Mouse (Mus musculus): Measurements from ENCODE around the gene Ep400. TPM values are rescaled to one million over a fixed set of nuclear protein-coding genes. Genes with fewer than 3 reads are reported as not detected.

Gene Ep400
- total and polyA plus RNA-seq, 2 experiments from 2014 or later, result 38.5 to 67.2 TPM

- no peak for DNase-seq (ENCODE audit: low spot score)
- Histone ChIP-seq H3K4me3 (ENCODE audit: low read depth, low read length) (no peak overlapping the region), H3K4me2 (ENCODE audit: low read depth, low read length, poor library complexity, severe bottlenecking) (no peak overlapping the region), H3K9me3 (ENCODE audit: low read length) (no peaks in the 10 kb centered on the region), H3K27me3 (ENCODE audit: insufficient read depth, low read length) (no peaks in the 10 kb centered on the region), H3K4me1 (ENCODE audit: insufficient read depth, low read length) (no peaks in the 10 kb centered on the region), H3K9ac (replicated peaks; ENCODE audit: low read length, poor library complexity, severe bottlenecking) (no peak overlapping the region), H3K27ac (ENCODE audit: low read depth, low read length) (no peak overlapping the region), H3K36me3 (ENCODE audit: insufficient read depth, low read length) (peaks cover 31% of the 10 kb centered on the region)
- no peak for ATAC-seq (ENCODE audit: low FRiP score)
- WGBS, result 92% methylated on average over 2 of the region's 2 CpGs
- no peak for TF ChIP-seq CTCF (IDR thresholded peaks at IDR 0.05)
Measured at GRCm38 (mm10) chr5:110711455-110711854, 59.1 kb downstream of the Ep400 start.

- no peaks in the 10 kb centered on the region for H3K27me3 ChIP-seq (ENCODE audit: insufficient read depth, low read length)
- 85% methylated on average over 4 of the region's 4 CpGs for WGBS
- H3K27ac ChIP-seq (ENCODE audit: low read depth, low read length), result no peak overlapping the region
- no peaks in the 10 kb centered on the region for H3K4me1 ChIP-seq (ENCODE audit: insufficient read depth, low read length)
- DNase-seq (ENCODE audit: low spot score) (no peak), ATAC-seq (ENCODE audit: low FRiP score) (no peak)
- no peaks in the 10 kb centered on the region for H3K9me3 ChIP-seq (ENCODE audit: low read length)
- H3K4me3 ChIP-seq (ENCODE audit: low read depth, low read length), result no peak overlapping the region
- peaks cover 39% of the 10 kb centered on the region for H3K36me3 ChIP-seq (ENCODE audit: insufficient read depth, low read length)
- no peak overlapping the region for H3K9ac ChIP-seq (replicated peaks; ENCODE audit: low read length, poor library complexity, severe bottlenecking)
- no peak overlapping the region for H3K4me2 ChIP-seq (ENCODE audit: low read depth, low read length, poor library complexity, severe bottlenecking)
- TF ChIP-seq CTCF (IDR thresholded peaks at IDR 0.05), result no peak
Measured at GRCm38 (mm10) chr5:110709256-110709655, 61.3 kb downstream of the Ep400 start.

GRCm38 (mm10) chr5:110704004-110704403 is 66.5 kb downstream of the Ep400 start:
- Histone ChIP-seq H3K9me3 (ENCODE audit: low read length) (no peaks in the 10 kb centered on the region), H3K4me1 (ENCODE audit: insufficient read depth, low read length) (no peaks in the 10 kb centered on the region), H3K27me3 (ENCODE audit: insufficient read depth, low read length) (no peaks in the 10 kb centered on the region), H3K9ac (replicated peaks; ENCODE audit: low read length, poor library complexity, severe bottlenecking) (no peak overlapping the region), H3K27ac (ENCODE audit: low read depth, low read length) (no peak overlapping the region), H3K4me2 (ENCODE audit: low read depth, low read length, poor library complexity, severe bottlenecking) (no peak overlapping the region), H3K36me3 (ENCODE audit: insufficient read depth, low read length) (peaks cover 62% of the 10 kb centered on the region), H3K4me3 (ENCODE audit: low read depth, low read length) (no peak overlapping the region)
- ATAC-seq (ENCODE audit: low FRiP score) (no peak), DNase-seq (ENCODE audit: low spot score) (no peak)
- 75% methylated on average over 1 of the region's 1 CpGs for WGBS
- TF ChIP-seq CTCF (IDR thresholded peaks at IDR 0.05), result no peak

GRCm38 (mm10) chr5:110698617-110699016 is 71.9 kb downstream of the Ep400 start:
- Histone ChIP-seq H3K9me3 (ENCODE audit: low read length) (no peaks in the 10 kb centered on the region), H3K4me2 (ENCODE audit: low read depth, low read length, poor library complexity, severe bottlenecking) (no peak overlapping the region), H3K36me3 (ENCODE audit: insufficient read depth, low read length) (peaks cover 71% of the 10 kb centered on the region), H3K4me1 (ENCODE audit: insufficient read depth, low read length) (no peaks in the 10 kb centered on the region), H3K4me3 (ENCODE audit: low read depth, low read length) (no peak overlapping the region), H3K27ac (ENCODE audit: low read depth, low read length) (no peak overlapping the region), H3K27me3 (ENCODE audit: insufficient read depth, low read length) (no peaks in the 10 kb centered on the region), H3K9ac (replicated peaks; ENCODE audit: low read length, poor library complexity, severe bottlenecking) (no peak overlapping the region)
- DNase-seq (ENCODE audit: low spot score) (no peak), ATAC-seq (ENCODE audit: low FRiP score) (no peak)
- 88% methylated on average over 4 of the region's 4 CpGs for WGBS
- no peak for TF ChIP-seq CTCF (IDR thresholded peaks at IDR 0.05)

GRCm38 (mm10) chr5:110682041-110682440 is 88.5 kb downstream of the Ep400 start:
- 91% methylated on average over 8 of the region's 8 CpGs for WGBS
- no peak for TF ChIP-seq CTCF (IDR thresholded peaks at IDR 0.05)
- H3K36me3 ChIP-seq (ENCODE audit: insufficient read depth, low read length), result peaks cover 61% of the 10 kb centered on the region
- ATAC-seq (ENCODE audit: low FRiP score), result no peak
- H3K27me3 ChIP-seq (ENCODE audit: insufficient read depth, low read length), result no peaks in the 10 kb centered on the region
- no peak overlapping the region for H3K9ac ChIP-seq (replicated peaks; ENCODE audit: low read length, poor library complexity, severe bottlenecking)
- H3K4me2 ChIP-seq (ENCODE audit: low read depth, low read length, poor library complexity, severe bottlenecking), result no peak overlapping the region
- no peak overlapping the region for H3K4me3 ChIP-seq (ENCODE audit: low read depth, low read length)
- H3K9me3 ChIP-seq (ENCODE audit: low read length), result no peaks in the 10 kb centered on the region
- no peak overlapping the region for H3K27ac ChIP-seq (ENCODE audit: low read depth, low read length)
- no peak for DNase-seq (ENCODE audit: low spot score)
- no peaks in the 10 kb centered on the region for H3K4me1 ChIP-seq (ENCODE audit: insufficient read depth, low read length)

- TF ChIP-seq CTCF (IDR thresholded peaks at IDR 0.05), result no peak
- ATAC-seq (ENCODE audit: low FRiP score) (no peak), DNase-seq (ENCODE audit: low spot score) (no peak)
- no peaks in the 10 kb centered on the region for H3K27me3 ChIP-seq (ENCODE audit: insufficient read depth, low read length)
- H3K4me3 ChIP-seq (ENCODE audit: low read depth, low read length), result no peak overlapping the region
- H3K27ac ChIP-seq (ENCODE audit: low read depth, low read length), result no peak overlapping the region
- no peak overlapping the region for H3K9ac ChIP-seq (replicated peaks; ENCODE audit: low read length, poor library complexity, severe bottlenecking)
- H3K4me1 ChIP-seq (ENCODE audit: insufficient read depth, low read length), result no peaks in the 10 kb centered on the region
- WGBS, result 58% methylated on average over 6 of the region's 6 CpGs
- peaks cover 72% of the 10 kb centered on the region for H3K36me3 ChIP-seq (ENCODE audit: insufficient read depth, low read length)
- H3K9me3 ChIP-seq (ENCODE audit: low read length), result no peaks in the 10 kb centered on the region
- H3K4me2 ChIP-seq (ENCODE audit: low read depth, low read length, poor library complexity, severe bottlenecking), result no peak overlapping the region
Measured at GRCm38 (mm10) chr5:110665486-110666121, 104.9 kb downstream of the Ep400 start.
